Mouse (Mus musculus) cortical plate, adult 2 months (tissue): ENCODE data around the gene Trnau1ap. TPM values are rescaled to one million over a fixed set of nuclear protein-coding genes. Genes with fewer than 3 reads are reported as not detected.
"Not testable (repeated sequence)": the region's sequence is repeated elsewhere in the genome, so short reads cannot be mapped to it uniquely, and the experiment has no call there.

Source experiments
- H3K27ac ChIP-seq: fragments of 200-500 bp; 2 replicates; pipeline ENCODE4 v1.5.1; 2012; ENCODE audit warnings: low read length, control low read depth, inconsistent platforms; ENCODE audit not compliant: insufficient read depth
- H3K4me1 ChIP-seq: fragments of 200-500 bp; 2 replicates; pipeline ENCODE4 v1.6.1; 2011; ENCODE audit warnings: low read length; ENCODE audit not compliant: control insufficient read depth, insufficient read depth
- H3K4me3 ChIP-seq: fragments of 200-500 bp; 2 replicates; pipeline ENCODE4 v1.5.1; 2011; ENCODE audit warnings: mild to moderate bottlenecking, low read length, control low read depth; ENCODE audit not compliant: insufficient read depth
- CTCF ChIP-seq: fragments of 200-500 bp; IDR thresholded peaks from 2 replicates; pipeline ENCODE4 v1.5.1; 2011; ENCODE audit warnings: mild to moderate bottlenecking, control low read depth, low read length; ENCODE audit not compliant: insufficient read depth; ENCODE audit errors: extremely low read depth
- POLR2A ChIP-seq: fragments of 200-500 bp; IDR thresholded peaks from 2 replicates; pipeline ENCODE4 v1.6.1; 2011; ENCODE audit warnings: mild to moderate bottlenecking, low read length, control low read depth; ENCODE audit not compliant: insufficient read depth; ENCODE audit errors: extremely low read depth
- polyA plus RNA-seq: library from polyadenylated mRNA; depleted of rRNA; stranded (reverse); fragments of >200 nt; gene quantifications from 2 replicates; pipeline ENCODE4 v1.2.3, GENCODE M21; 2012

Trnau1ap gene
- polyA plus RNA-seq, 1 experiment = 14.9 TPM

- TF ChIP-seq CTCF = no peak
- TF ChIP-seq POLR2A = no peak
- Histone ChIP-seq H3K4me3 (no peak overlapping the region), H3K27ac (no peak overlapping the region), H3K4me1 (no peaks in the 10 kb centered on the region)
Observed at GRCm38 (mm10) chr4:132315711-132316110, 13.6 kb downstream of the Trnau1ap start.

GRCm38 (mm10) chr4:132312627-132313026, 16.7 kb downstream of the Trnau1ap start:
- no peak for TF ChIP-seq POLR2A
- TF ChIP-seq CTCF = no peak
- Histone ChIP-seq H3K4me1 (no peaks in the 10 kb centered on the region), H3K4me3 (no peak overlapping the region), H3K27ac (no peak overlapping the region)

GRCm38 (mm10) chr4:132311801-132312200, 17.5 kb downstream of the Trnau1ap start:
- Histone ChIP-seq H3K4me3 (no peak overlapping the region), H3K27ac (no peak overlapping the region), H3K4me1 (no peaks in the 10 kb centered on the region)
- TF ChIP-seq POLR2A (no peak), CTCF (no peak)

GRCm38 (mm10) chr4:132311209-132311608, 18.1 kb downstream of the Trnau1ap start:
- H3K4me3 ChIP-seq = no peak overlapping the region
- TF ChIP-seq POLR2A (no peak), CTCF (no peak)

GRCm38 (mm10) chr4:132309849-132310472, 19.4 kb downstream of the Trnau1ap start:
- TF ChIP-seq CTCF = peak; percentile 33
- no peak for TF ChIP-seq POLR2A
- Histone ChIP-seq H3K4me1 (no peaks in the 10 kb centered on the region), H3K4me3 (peak overlapping the region; percentile 84), H3K27ac (no peak overlapping the region)

More at GRCm38 (mm10) chr4:132311209-132311608, 18.1 kb downstream of the Trnau1ap start:
- H3K27ac ChIP-seq = no peak overlapping the region
- H3K4me1 ChIP-seq = no peaks in the 10 kb centered on the region

- peak overlapping the region; percentile 84 for H3K4me3 ChIP-seq
- TF ChIP-seq CTCF (no peak), POLR2A (no peak)
Observed at GRCm38 (mm10) chr4:132309140-132309848, 20.0 kb downstream of the Trnau1ap start.

GRCm38 (mm10) chr4:132308437-132309139, 20.8 kb downstream of the Trnau1ap start:
- TF ChIP-seq POLR2A (peak; percentile 100), CTCF (no peak)
- Histone ChIP-seq H3K4me3 (peak overlapping the region; percentile 84), H3K4me1 (no peaks in the 10 kb centered on the region), H3K27ac (peak overlapping the region; percentile 90)

More at GRCm38 (mm10) chr4:132309140-132309848, 20.0 kb downstream of the Trnau1ap start:
- Histone ChIP-seq H3K4me1 (no peaks in the 10 kb centered on the region), H3K27ac (peak overlapping the region; percentile 90)

- TF ChIP-seq POLR2A (no peak), CTCF (no peak)
- Histone ChIP-seq H3K4me1 (no peaks in the 10 kb centered on the region; the same call in 1 of the 2 replicates), H3K4me3 (no peak overlapping the region)
Observed at GRCm38 (mm10) chr4:132306004-132306403, 23.3 kb downstream of the Trnau1ap start.

GRCm38 (mm10) chr4:132305276-132305675, 24.1 kb downstream of the Trnau1ap start:
- no peaks in the 10 kb centered on the region; the same call in 1 of the 2 replicates for H3K4me1 ChIP-seq
- no peak overlapping the region for H3K27ac ChIP-seq
- H3K4me3 ChIP-seq = no peak overlapping the region
- TF ChIP-seq CTCF (no peak), POLR2A (no peak)

More at GRCm38 (mm10) chr4:132306004-132306403, 23.3 kb downstream of the Trnau1ap start:
- no peak overlapping the region for H3K27ac ChIP-seq

- H3K27ac ChIP-seq = not testable (repeated sequence)
Observed at GRCm38 (mm10) chr4:132303484-132303883, 25.9 kb downstream of the Trnau1ap start.

More at GRCm38 (mm10) chr4:132303484-132303883, 25.9 kb downstream of the Trnau1ap start:
- peak overlapping the region; percentile 51 for H3K4me3 ChIP-seq
- not testable (repeated sequence) for H3K4me1 ChIP-seq
